Mouse (Mus musculus) liver, postnatal 0 days (tissue): Measurements from ENCODE around the gene Pld4.

Source experiments
- CTCF ChIP-seq: sonication (generic); IDR thresholded peaks from 2 replicates; pipeline ENCODE4 v1.5.1; 2016; ENCODE audit warnings: antibody characterized with exemption, low read depth
- EP300 ChIP-seq: IDR thresholded peaks from 2 replicates; pipeline ENCODE4 v1.6.1; 2016; ENCODE audit warnings: antibody characterized with exemption, low read depth, mild to moderate bottlenecking

GRCm38 (mm10) chr12:112763176-112763575, 2.7 kb downstream of the Pld4 start:
- no peak for TF ChIP-seq EP300
- no peak for TF ChIP-seq CTCF
